Mouse (Mus musculus): ENCODE measurements around the gene Zdhhc3.

DNA sequence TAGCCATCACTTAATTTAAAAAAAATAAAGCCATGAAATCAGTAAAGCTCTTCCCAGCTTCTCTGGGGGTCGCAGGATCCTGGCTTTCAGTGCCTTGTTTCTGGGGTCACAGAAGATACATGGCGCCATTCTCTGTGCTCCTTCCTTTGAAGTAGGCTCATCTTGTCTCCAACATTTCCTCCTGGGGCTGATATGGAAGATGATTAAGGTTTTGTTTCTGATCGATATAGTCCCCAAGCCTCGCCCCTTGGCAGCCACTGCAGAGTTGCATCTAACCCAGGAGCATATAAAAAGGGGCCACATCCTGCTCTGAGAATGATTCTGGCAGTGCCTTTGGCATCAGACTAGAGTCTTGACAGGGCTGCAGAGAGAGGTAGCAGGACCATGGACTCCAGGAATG, 78.6 kb downstream of the Zdhhc3 start, which contains the start of gene Tgm4:
- no peak for TF ChIP-seq CTCF (IDR thresholded peaks at IDR 0.05; ENCODE audit: low read depth)
- TF ChIP-seq EP300 (IDR thresholded peaks at IDR 0.05; ENCODE audit: low read depth): no peak
